Mouse (Mus musculus) kidney, postnatal 4 days (tissue): ENCODE measurements at regions not wholly inside any gene's neighbourhood (a gene's known extent, or its start where the extent isn't known, plus 50 kb on each side); places are given as distances from the start of the nearest gene placed in this dataset.

Source experiments
- DNase-seq, 2 experiments: peaks; one replicate each; pipeline ENCODE4 v3.0.0; 2021; ENCODE audit warnings: mixed read lengths in 2 of 2

GRCm38 (mm10) chr13:47413261-47413660 lies 290.8 kb downstream of the Rnf144b start:
- DNase-seq, result no peak

GRCm38 (mm10) chr13:47413940-47414339 lies 291.5 kb downstream of the Rnf144b start:
- DNase-seq, result no peak

GRCm38 (mm10) chr13:47429856-47430365 lies 307.5 kb downstream of the Rnf144b start:
- DNase-seq, result no peak

- no peak for DNase-seq
Observed at GRCm38 (mm10) chr13:47430409-47430808, 308.0 kb downstream of the Rnf144b start.

GRCm38 (mm10) chr13:47435631-47436030 lies 313.2 kb downstream of the Rnf144b start:
- no peak for DNase-seq

- DNase-seq, result no peak
Observed at GRCm38 (mm10) chr13:47444876-47445275, 322.4 kb downstream of the Rnf144b start.

GRCm38 (mm10) chr13:47452186-47452760 lies 329.8 kb downstream of the Rnf144b start:
- DNase-seq, result peak in 1 of 2 experiments; percentile 4

- DNase-seq, result no peak
Observed at GRCm38 (mm10) chr13:47462148-47462547, 339.7 kb downstream of the Rnf144b start.

GRCm38 (mm10) chr13:47471543-47472213 lies 349.2 kb downstream of the Rnf144b start:
- DNase-seq, result no peak

GRCm38 (mm10) chr13:47480159-47480558 lies 357.7 kb downstream of the Rnf144b start:
- no peak for DNase-seq

- no peak for DNase-seq
Observed at GRCm38 (mm10) chr13:47484819-47485218, 362.4 kb downstream of the Rnf144b start.

GRCm38 (mm10) chr13:47486111-47486510 lies 363.7 kb downstream of the Rnf144b start:
- no peak for DNase-seq

GRCm38 (mm10) chr13:47486658-47487057 lies 364.2 kb downstream of the Rnf144b start:
- DNase-seq, result no peak

GRCm38 (mm10) chr13:47505380-47505955 lies 383.0 kb downstream of the Rnf144b start:
- no peak for DNase-seq

GRCm38 (mm10) chr13:47532935-47533334 lies 410.5 kb downstream of the Rnf144b start:
- DNase-seq, result no peak

GRCm38 (mm10) chr13:47537156-47537555 lies 414.7 kb downstream of the Rnf144b start:
- DNase-seq, result no peak

GRCm38 (mm10) chr13:47549626-47550025 lies 427.2 kb downstream of the Rnf144b start:
- no peak for DNase-seq

GRCm38 (mm10) chr13:47552251-47552650 lies 429.8 kb downstream of the Rnf144b start:
- no peak for DNase-seq

- no peak for DNase-seq
Observed at GRCm38 (mm10) chr13:47554198-47554597, 431.7 kb downstream of the Rnf144b start.

- DNase-seq, result no peak
Observed at GRCm38 (mm10) chr13:47557196-47557974, 434.9 kb downstream of the Rnf144b start.

GRCm38 (mm10) chr13:47562836-47563235 lies 440.4 kb downstream of the Rnf144b start:
- no peak for DNase-seq

GRCm38 (mm10) chr13:47576516-47576915 lies 454.1 kb downstream of the Rnf144b start:
- peak; percentile 24 to 27 for DNase-seq

GRCm38 (mm10) chr13:47580144-47580543 lies 457.7 kb downstream of the Rnf144b start:
- DNase-seq, result no peak
